Mouse (Mus musculus) liver, adult 10 weeks (tissue): ENCODE data around the gene Gabarap. TPM values are rescaled to one million over a fixed set of nuclear protein-coding genes. Genes with fewer than 3 reads are reported as not detected.

Experiments
- polyA plus RNA-seq: library from polyadenylated mRNA; stranded (reverse); fragments of 350-450 nt; fragmentation: Illumina TruSeq; extraction: RNeasy Lipid Tissue Mini Kit (QIAGEN cat#74804); gene quantifications from one replicate; pipeline ENCODE4 v1.2.3, GENCODE M21; 2014; ENCODE audit warnings: low read depth, low replicate concordance

The Gabarap gene
- polyA plus RNA-seq: 367 TPM

GRCm38 (mm10) chr11:69990850-69991691 is at the start of gene Gabarap:
Gene Gabarap, plus strand, starts transcription at chr11:69991143.

GRCm38 (mm10) chr11:69948066-69948762 is 42.7 kb upstream of the Gabarap start, which contains the start of gene Slc2a4:
Gene Slc2a4, minus strand, starts transcription at chr11:69948188.

GRCm38 (mm10) chr11:69964650-69965270 is 26.2 kb upstream of the Gabarap start, which contains the start of gene Cldn7:
Gene Cldn7, plus strand, starts transcription at chr11:69964779.

GRCm38 (mm10) chr11:69981141-69981762 is 9.7 kb upstream of the Gabarap start, which contains the start of gene Ctdnep1:
Gene Ctdnep1, plus strand, starts transcription at chr11:69981156.

GRCm38 (mm10) chr11:69982225-69982624 is 8.7 kb upstream of the Gabarap start, which contains the start of gene Elp5:
Gene Elp5, minus strand, starts transcription at chr11:69982517.

GRCm38 (mm10) chr11:69995391-69995960 is 4.5 kb downstream of the Gabarap start, which contains the start of gene Phf23:
Gene Phf23, plus strand, starts transcription at chr11:69995777.

GRCm38 (mm10) chr11:70000396-70000898 is 9.5 kb downstream of the Gabarap start, which contains the start of gene Dvl2:
Gene Dvl2, plus strand, starts transcription at chr11:70000595.

GRCm38 (mm10) chr11:70014880-70015558 is 24.1 kb downstream of the Gabarap start, which contains the start of gene Acadvl:
Gene Acadvl, minus strand, starts transcription at chr11:70015411.

GRCm38 (mm10) chr11:70016669-70017068 is 25.7 kb downstream of the Gabarap start, which contains the start of gene Dlg4:
Gene Dlg4, plus strand, starts transcription at chr11:70016942.

Other genes with a start within 250 kb of the Gabarap start
- gene Polr2a, start 232.5 kb upstream of the Gabarap start, polyA plus RNA-seq: 7.7 TPM
- not detected for gene Slc35g3, start 229.2 kb upstream of the Gabarap start, polyA plus RNA-seq
- gene Zbtb4, start 225.2 kb upstream of the Gabarap start, polyA plus RNA-seq: 4.1 TPM
- 0.58 TPM for gene Chrnb1, start 195.2 kb upstream of the Gabarap start, polyA plus RNA-seq
- 0.29 TPM for gene Fgf11, start 189.3 kb upstream of the Gabarap start, polyA plus RNA-seq
- gene Tmem102, start 185.5 kb upstream of the Gabarap start, polyA plus RNA-seq: 3.6 TPM
- not detected for gene Gm39566, start 175.8 kb upstream of the Gabarap start, polyA plus RNA-seq
- gene Spem2, start 172.7 kb upstream of the Gabarap start, polyA plus RNA-seq: not detected
- gene Spem1, start 169.0 kb upstream of the Gabarap start, polyA plus RNA-seq: not detected
- 0.11 TPM for gene Nlgn2, start 153.4 kb upstream of the Gabarap start, polyA plus RNA-seq
- gene Tmem256, start 152.6 kb upstream of the Gabarap start, polyA plus RNA-seq: 58.8 TPM
- gene Plscr3, start 144.8 kb upstream of the Gabarap start, polyA plus RNA-seq: 1.1 TPM
- not detected for gene Tnk1, start 132.4 kb upstream of the Gabarap start, polyA plus RNA-seq
- gene Tmem95, start 113.1 kb upstream of the Gabarap start, polyA plus RNA-seq: not detected
- gene Kctd11, start 109.7 kb upstream of the Gabarap start, polyA plus RNA-seq: 0.42 TPM
- 0.40 TPM for gene Acap1, start 95.6 kb upstream of the Gabarap start, polyA plus RNA-seq
- not detected for gene 2810408A11Rik, start 90.2 kb upstream of the Gabarap start, polyA plus RNA-seq
- 3.0 TPM for gene Neurl4, start 90.1 kb upstream of the Gabarap start, polyA plus RNA-seq
- 9.6 TPM for gene Gps2, start 77.3 kb upstream of the Gabarap start, polyA plus RNA-seq
- gene Eif5a, start 69.2 kb upstream of the Gabarap start, polyA plus RNA-seq: 155 TPM
- not detected for gene Ybx2, start 55.3 kb upstream of the Gabarap start, polyA plus RNA-seq
- gene Slc2a4, start 43.0 kb upstream of the Gabarap start, polyA plus RNA-seq: not detected
- 0.40 TPM for gene Cldn7, start 26.4 kb upstream of the Gabarap start, polyA plus RNA-seq
- 25.5 TPM for gene Ctdnep1, start 10.0 kb upstream of the Gabarap start, polyA plus RNA-seq
- 9.7 TPM for gene Elp5, start 8.6 kb upstream of the Gabarap start, polyA plus RNA-seq
- 7.1 TPM for gene Phf23, start 4.6 kb downstream of the Gabarap start, polyA plus RNA-seq
- gene Dvl2, start 9.5 kb downstream of the Gabarap start, polyA plus RNA-seq: 0.37 TPM
- gene Acadvl, start 24.3 kb downstream of the Gabarap start, polyA plus RNA-seq: 60.6 TPM
- 0.13 TPM for gene Dlg4, start 25.8 kb downstream of the Gabarap start, polyA plus RNA-seq
- 171 TPM for gene Asgr1, start 62.9 kb downstream of the Gabarap start, polyA plus RNA-seq
- gene Asgr2, start 101.5 kb downstream of the Gabarap start, polyA plus RNA-seq: 93.1 TPM
- gene Mgl2, start 139.2 kb downstream of the Gabarap start, polyA plus RNA-seq: 0.24 TPM
- gene Clec10a, start 165.1 kb downstream of the Gabarap start, polyA plus RNA-seq: 0.37 TPM
- 0.61 TPM for gene Slc16a11, start 221.6 kb downstream of the Gabarap start, polyA plus RNA-seq
- 0.53 TPM for gene Slc16a13, start 229.9 kb downstream of the Gabarap start, polyA plus RNA-seq
- 1.5 TPM for gene Bcl6b, start 238.7 kb downstream of the Gabarap start, polyA plus RNA-seq
- 2.0 TPM for gene 0610010K14Rik, start 246.8 kb downstream of the Gabarap start, polyA plus RNA-seq
- 1.0 TPM for gene Gm21988, start 248.7 kb downstream of the Gabarap start, polyA plus RNA-seq
- 21.2 TPM for gene Rnasek, start 248.7 kb downstream of the Gabarap start, polyA plus RNA-seq